Mouse (Mus musculus) bone marrow, adult 2 months (tissue): ENCODE measurements around the gene Nav3.

Experiments used
- CTCF ChIP-seq: fragments of 200-500 bp; IDR thresholded peaks from 2 replicates; pipeline ENCODE4 v1.5.1; 2011; ENCODE audit warnings: low read length, control low read depth; ENCODE audit not compliant: control insufficient read depth, insufficient read depth
- POLR2A ChIP-seq: fragments of 200-500 bp; IDR thresholded peaks from 2 replicates; pipeline ENCODE4 v1.6.1; 2011; ENCODE audit warnings: low read depth, mild to moderate bottlenecking, control low read depth, low read length, borderline replicate concordance; ENCODE audit not compliant: control insufficient read depth

DNA sequence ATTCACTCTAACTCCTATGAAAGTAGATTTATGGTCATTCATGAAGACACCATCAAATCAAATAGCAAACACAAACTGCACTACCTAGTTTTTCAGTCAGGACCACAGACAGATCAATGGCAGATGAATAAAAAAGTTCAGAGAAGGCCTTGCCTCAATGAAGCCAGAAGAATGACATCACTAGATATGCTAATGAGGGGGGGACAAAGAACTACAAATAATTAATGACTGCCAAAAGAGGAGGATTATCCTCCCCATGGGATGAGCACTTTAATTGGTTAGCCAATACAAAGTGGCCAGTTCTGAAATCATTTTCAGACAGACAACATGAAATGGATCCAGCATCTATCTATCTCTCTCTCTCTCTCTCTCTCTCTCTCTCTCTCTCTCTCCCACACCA, 652.6 kb downstream of the Nav3 start:
- TF ChIP-seq CTCF = no peak
- TF ChIP-seq POLR2A = no peak
